Mouse (Mus musculus) thymus, adult 2 months (tissue): ENCODE measurements at regions not wholly inside any gene's neighbourhood (a gene's known extent, or its start where the extent isn't known, plus 50 kb on each side); places are given as distances from the start of the nearest gene placed in this dataset.

Experiments used
- CTCF ChIP-seq: fragments of 200-500 bp; IDR thresholded peaks from 2 replicates; pipeline ENCODE4 v1.5.1; 2012; ENCODE audit warnings: mild to moderate bottlenecking, control low read depth, low read length, moderate library complexity, borderline replicate concordance; ENCODE audit not compliant: control insufficient read depth, poor library complexity, insufficient read depth; ENCODE audit errors: extremely low read depth
- POLR2A ChIP-seq: fragments of 200-500 bp; IDR thresholded peaks from 2 replicates; pipeline ENCODE4 v1.6.1; 2012; ENCODE audit warnings: mild to moderate bottlenecking, low read length, control low read depth, moderate library complexity; ENCODE audit not compliant: control insufficient read depth, poor library complexity, insufficient read depth; ENCODE audit errors: extremely low read depth

GRCm38 (mm10) chr17:67473137-67473536 is 118.9 kb upstream of the Ptprm start:
- TF ChIP-seq POLR2A, result no peak
- no peak for TF ChIP-seq CTCF
